Mouse (Mus musculus) A20 (cell line): Measurements from ENCODE around the gene Nfx1.

ENCODE experiments used
- DNase-seq: peaks from one replicate; pipeline ENCODE4 v3.0.0-alpha.2; 2011; ENCODE audit warnings: low read depth, low spot score

Nfx1 gene

GRCm38 (mm10) chr4:41046254-41046795 lies 75.6 kb downstream of the Nfx1 start:
- DNase-seq: no peak

- no peak for DNase-seq
Measured at GRCm38 (mm10) chr4:41047524-41048271, 77.0 kb downstream of the Nfx1 start, which contains the start of gene Aqp7. TSS of gene Aqp7 (minus strand) at chr4:41048139.

GRCm38 (mm10) chr4:41048926-41049325 lies 78.2 kb downstream of the Nfx1 start:
- DNase-seq: no peak

- peak; percentile 75 for DNase-seq
Measured at GRCm38 (mm10) chr4:41050726-41051675, 80.3 kb downstream of the Nfx1 start.

GRCm38 (mm10) chr4:41051781-41052180 lies 81.1 kb downstream of the Nfx1 start:
- no peak for DNase-seq

GRCm38 (mm10) chr4:41055111-41055510 lies 84.4 kb downstream of the Nfx1 start:
- DNase-seq: no peak

- no peak for DNase-seq
Measured at GRCm38 (mm10) chr4:41056253-41056652, 85.5 kb downstream of the Nfx1 start.

- DNase-seq: no peak
Measured at GRCm38 (mm10) chr4:41056742-41057332, 86.1 kb downstream of the Nfx1 start.

- DNase-seq: no peak
Measured at GRCm38 (mm10) chr4:41057361-41057760, 86.7 kb downstream of the Nfx1 start.

- no peak for DNase-seq
Measured at GRCm38 (mm10) chr4:41063351-41063750, 92.6 kb downstream of the Nfx1 start.

GRCm38 (mm10) chr4:41063894-41064673 lies 93.4 kb downstream of the Nfx1 start:
- peak; percentile 68 for DNase-seq

- no peak for DNase-seq
Measured at GRCm38 (mm10) chr4:41065196-41065595, 94.5 kb downstream of the Nfx1 start.

GRCm38 (mm10) chr4:41071500-41072429 lies 101.1 kb downstream of the Nfx1 start:
- DNase-seq: no peak

GRCm38 (mm10) chr4:41073008-41073817 lies 102.5 kb downstream of the Nfx1 start:
- DNase-seq: no peak

- no peak for DNase-seq
Measured at GRCm38 (mm10) chr4:41074461-41074860, 103.8 kb downstream of the Nfx1 start.
